ENCODE assay signal across 16 mouse cellular contexts in the genomic region with DNA sequence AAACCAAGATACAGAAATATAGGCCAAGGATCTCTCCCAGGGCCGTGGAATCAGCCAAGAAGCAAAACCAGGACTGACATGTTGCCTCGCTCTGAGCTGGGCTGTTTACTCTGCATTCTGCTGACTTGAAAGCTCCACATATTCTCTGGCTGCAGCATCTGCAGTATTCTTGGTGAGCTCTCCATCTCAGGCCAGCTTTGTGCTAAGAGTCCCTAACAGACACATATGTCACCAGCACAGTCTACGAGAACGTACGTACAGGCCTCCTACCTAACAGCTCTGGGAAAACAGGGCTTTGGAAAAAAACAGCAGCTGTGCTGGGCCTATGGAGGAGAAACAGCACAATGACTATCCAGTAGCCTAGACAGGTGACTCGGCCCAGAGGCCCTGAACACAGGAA.
DNase-seq lines count a peak whose midpoint lies in the region; ATAC-seq and TF ChIP-seq lines count a peak whose summit lies in the region.
"Had no signal": no experiment of that assay in that cellular context is flagged by ENCODE, and none has a peak within 500 bp of the region (broad histone marks: within the 10 kb centered on the region; RNA-seq: fewer than 3 reads in every experiment).

No protein-coding gene starts in this region.

- no peak for TF ChIP-seq CTCF in left cerebral cortex, adult 2 months (IDR thresholded peaks at IDR 0.05)

- peak overlapping the region; percentile 79 for H3K27ac ChIP-seq in left cerebral cortex, adult 2 months
- no peak overlapping the region for H3K27ac ChIP-seq in midbrain, embryonic 14.5 days (replicated peaks; ENCODE audit: low read depth, low read length)
- H3K27ac ChIP-seq: heart, embryonic 15.5 days; neural tube, embryonic 13.5 days had no signal

- intact Hi-C loops in left cerebral cortex, adult 2 months (cut with DNase I): loop anchor here (2.0 to 10.0 kb wide), 3 partner anchors 76 to 236 kb away; partner anchors contain the start of gene Snap25
- intact Hi-C loops in heart, postnatal 14 days (cut with DNase I): loop anchor here (5.0 to 10.0 kb wide), 2 partner anchors 111 to 116 kb away; partner anchors contain the start of gene Snap25

- 87% methylated on average over 6 of the region's 6 CpGs for WGBS in midbrain, embryonic 14.5 days

- peak; percentile 24 to 35 for DNase-seq in frontal cortex, postnatal 36 days (ENCODE audit: low spot score in 2 of 2)
- DNase-seq in frontal cortex, postnatal 10 days (ENCODE audit: low spot score in 2 of 2): no peak
- DNase-seq in cerebellum, adult 11 months: peak; percentile 18
- peak; percentile 40 for DNase-seq in cerebellum, adult 9-11 months
- peak in 1 of 2 experiments; percentile 23 for DNase-seq in left cerebral cortex, adult 2 months (ENCODE audit: extremely low spot score in 1 of 2, low spot score in 2 of 2)
- no peak for DNase-seq in heart, postnatal 14 days
- DNase-seq in midbrain, embryonic 14.5 days: no peak
- no peak for DNase-seq in T-cell, adult 2 months (ENCODE audit: low spot score)
- DNase-seq: adrenal gland, postnatal 25 days; gastrocnemius, postnatal 14 days; liver had no signal

- H3K9me3 ChIP-seq in midbrain, embryonic 14.5 days (ENCODE audit: control insufficient read depth, low read length): no peaks in the 10 kb centered on the region
- H3K9me3 ChIP-seq: heart, embryonic 15.5 days; neural tube, embryonic 13.5 days had no signal

- no peak overlapping the region for H3K9ac ChIP-seq in midbrain, embryonic 14.5 days (replicated peaks; ENCODE audit: low read length)
- H3K9ac ChIP-seq: heart, embryonic 15.5 days; neural tube, embryonic 13.5 days had no signal

- no peak overlapping the region for H3K4me2 ChIP-seq in midbrain, embryonic 14.5 days (ENCODE audit: low read length)
- H3K4me2 ChIP-seq: heart, embryonic 15.5 days; midbrain, embryonic 11.5 days; neural tube, embryonic 13.5 days had no signal

- no peaks in the 10 kb centered on the region for H3K27me3 ChIP-seq in midbrain, embryonic 14.5 days (ENCODE audit: control insufficient read depth, insufficient read depth, low read length)
- H3K27me3 ChIP-seq: heart, embryonic 15.5 days; neural tube, embryonic 13.5 days had no signal

- H3K4me1 ChIP-seq in midbrain, embryonic 14.5 days (ENCODE audit: control insufficient read depth, insufficient read depth, low read length): no peaks in the 10 kb centered on the region
- H3K4me1 ChIP-seq: heart, embryonic 15.5 days had no signal

- ATAC-seq in midbrain, embryonic 14.5 days (ENCODE audit: low FRiP score, low TSS enrichment): no peak
- ATAC-seq: CD4-positive, CD25-positive, alpha-beta regulatory T cell, adult 4 months; intestine, embryonic 16.5 days had no signal

- H3K36me3 ChIP-seq in midbrain, embryonic 14.5 days (ENCODE audit: control insufficient read depth, insufficient read depth, low read length): no peaks in the 10 kb centered on the region
- H3K36me3 ChIP-seq: heart, embryonic 15.5 days; neural tube, embryonic 13.5 days had no signal

- H3K4me3 ChIP-seq in left cerebral cortex, adult 2 months: no peak overlapping the region
- no peak overlapping the region for H3K4me3 ChIP-seq in midbrain, embryonic 14.5 days (replicated peaks; ENCODE audit: low read depth, low read length)
- H3K4me3 ChIP-seq: heart, embryonic 15.5 days; neural tube, embryonic 13.5 days had no signal

Comparison
In these comparisons a context has a peak if more than half of its experiments do, and no peak if none do; other contexts are left out.
1. DNase-seq: peak in frontal cortex, postnatal 36 days (2 of 2), cerebellum, adult 11 months (single experiment) and cerebellum, adult 9-11 months (single experiment); none in frontal cortex, postnatal 10 days (0 of 2), heart, postnatal 14 days (0 of 2), midbrain, embryonic 14.5 days (single experiment) and T-cell, adult 2 months (single experiment).